Mouse (Mus musculus): ENCODE measurements around the gene Ell2. TPM values are rescaled to one million over a fixed set of nuclear protein-coding genes. Genes with fewer than 3 reads are reported as not detected.

Ell2 gene
- polyA plus RNA-seq (2014; fragmentation: Nextera tagmentation; extraction: Ambion mirVana), result 2.9 and 3.9 TPM in 2 replicates

DNA sequence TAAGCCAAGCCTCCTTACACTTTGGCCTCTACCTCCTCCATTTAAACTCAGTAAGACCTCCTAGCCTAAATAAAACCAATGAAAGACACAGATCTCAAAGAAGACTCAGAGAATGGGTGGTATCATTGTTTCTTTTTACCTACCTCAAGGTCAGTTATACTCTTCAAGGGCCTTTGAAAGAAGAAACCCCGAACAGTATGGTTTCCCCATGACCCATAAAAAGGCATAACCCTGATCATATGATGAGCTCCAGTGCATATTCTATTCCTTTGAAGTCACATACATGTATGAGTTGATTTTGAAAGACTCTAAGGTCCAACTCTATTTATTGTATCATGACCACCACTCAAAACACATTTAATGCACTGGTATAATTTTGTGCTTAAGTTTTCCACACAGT is at the start of gene Ell2:
Ell2 (plus strand) TSS at position 301 of the 400 bp plus-strand sequence.
- peak within 1 kb of the TSS; percentile 65 for H3K4me3 ChIP-seq (ENCODE audit: low read length)
- peak within 1 kb of the TSS; percentile 73 for H3K4me2 ChIP-seq (replicated peaks; ENCODE audit: low read depth, low read length)
- no peaks in the 10 kb centered on the region for H3K9me3 ChIP-seq (ENCODE audit: control insufficient read depth, low read length)
- peak within 1 kb of the TSS; percentile 34; the same call in 1 of the 2 replicates for H3K27ac ChIP-seq (ENCODE audit: low read depth, low read length)
- 93% methylated on average over 1 of the region's 1 CpGs for WGBS
- H3K9ac ChIP-seq (ENCODE audit: low read depth, low read length), result peak within 1 kb of the TSS; percentile 71
- ATAC-seq (ENCODE audit: low FRiP score, low TSS enrichment), result no peak
- H3K4me1 ChIP-seq (ENCODE audit: control insufficient read depth, insufficient read depth, low read length), result peaks cover 2% of the 10 kb centered on the region; the same call in 1 of the 2 replicates
- H3K36me3 ChIP-seq (ENCODE audit: control insufficient read depth, insufficient read depth, low read length), result no peaks in the 10 kb centered on the region
- H3K27me3 ChIP-seq (ENCODE audit: control insufficient read depth, insufficient read depth, low read length), result no peaks in the 10 kb centered on the region

DNA sequence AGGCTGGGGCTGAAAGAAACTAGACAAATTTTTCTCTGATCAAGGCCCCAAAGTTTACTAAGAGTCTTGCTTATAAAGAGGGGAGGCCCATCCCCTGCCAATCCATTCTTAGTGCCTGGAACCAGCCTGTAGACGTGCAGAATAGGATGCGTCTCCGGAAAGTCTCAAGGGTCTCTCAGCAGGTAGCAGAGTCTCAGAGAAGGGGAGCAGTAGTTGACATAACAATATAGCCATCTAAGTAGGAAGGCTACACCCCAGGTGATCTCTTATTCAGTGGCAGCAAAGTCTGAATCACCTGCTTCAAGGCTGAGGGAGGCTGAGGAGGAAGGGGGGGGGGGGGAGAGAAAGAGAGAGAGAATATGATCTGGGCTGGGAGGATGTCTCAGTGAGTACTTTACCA is 21.1 kb upstream of the Ell2 start:
- no peaks in the 10 kb centered on the region for H3K9me3 ChIP-seq (ENCODE audit: control insufficient read depth, low read length)
- 53% methylated on average over 3 of the region's 3 CpGs for WGBS
- H3K9ac ChIP-seq (ENCODE audit: low read depth, low read length), result no peak overlapping the region

GRCm38 (mm10) chr13:75686995-75687394 is 19.6 kb upstream of the Ell2 start:
- WGBS, result 90% methylated on average over 4 of the region's 4 CpGs
- Histone ChIP-seq H3K4me3 (ENCODE audit: low read length) (no peak overlapping the region), H3K27me3 (ENCODE audit: control insufficient read depth, insufficient read depth, low read length) (no peaks in the 10 kb centered on the region), H3K27ac (ENCODE audit: low read depth, low read length) (no peak overlapping the region), H3K4me1 (ENCODE audit: control insufficient read depth, insufficient read depth, low read length) (no peaks in the 10 kb centered on the region), H3K4me2 (replicated peaks; ENCODE audit: low read depth, low read length) (no peak overlapping the region), H3K9me3 (ENCODE audit: control insufficient read depth, low read length) (no peaks in the 10 kb centered on the region), H3K9ac (ENCODE audit: low read depth, low read length) (no peak overlapping the region), H3K36me3 (ENCODE audit: control insufficient read depth, insufficient read depth, low read length) (no peaks in the 10 kb centered on the region)
- no peak for ATAC-seq (ENCODE audit: low FRiP score, low TSS enrichment)

More for the DNA sequence above, 21.1 kb upstream of the Ell2 start:
- H3K4me2 ChIP-seq (replicated peaks; ENCODE audit: low read depth, low read length), result no peak overlapping the region
- H3K36me3 ChIP-seq (ENCODE audit: control insufficient read depth, insufficient read depth, low read length), result no peaks in the 10 kb centered on the region
- no peak overlapping the region for H3K27ac ChIP-seq (ENCODE audit: low read depth, low read length)
- H3K27me3 ChIP-seq (ENCODE audit: control insufficient read depth, insufficient read depth, low read length), result no peaks in the 10 kb centered on the region
- H3K4me3 ChIP-seq (ENCODE audit: low read length), result no peak overlapping the region
- no peaks in the 10 kb centered on the region for H3K4me1 ChIP-seq (ENCODE audit: control insufficient read depth, insufficient read depth, low read length)
- no peak for ATAC-seq (ENCODE audit: low FRiP score, low TSS enrichment)

DNA sequence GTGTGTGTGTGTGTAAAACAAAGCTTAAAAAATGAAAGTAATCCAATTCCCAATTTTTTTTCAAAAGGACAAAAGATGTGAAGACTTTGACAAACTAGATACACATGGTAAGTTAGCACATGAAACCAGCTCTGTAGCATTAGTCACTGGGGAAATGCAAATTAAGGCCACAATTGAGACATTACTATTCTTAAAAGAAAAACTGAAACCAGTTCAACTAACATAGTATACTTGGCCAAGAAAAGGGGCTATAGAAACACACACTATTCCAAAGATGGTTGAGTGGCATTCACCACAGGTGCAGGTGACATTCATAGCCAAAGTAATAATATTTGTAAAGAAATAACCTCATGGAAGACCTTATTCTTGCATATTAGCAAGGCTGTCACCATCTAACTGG is 14.9 kb upstream of the Ell2 start:
- H3K27ac ChIP-seq (ENCODE audit: low read depth, low read length), result no peak overlapping the region
- H3K36me3 ChIP-seq (ENCODE audit: control insufficient read depth, insufficient read depth, low read length), result no peaks in the 10 kb centered on the region
- no peak overlapping the region for H3K4me3 ChIP-seq (ENCODE audit: low read length)
- no peaks in the 10 kb centered on the region for H3K9me3 ChIP-seq (ENCODE audit: control insufficient read depth, low read length)
- no peaks in the 10 kb centered on the region for H3K4me1 ChIP-seq (ENCODE audit: control insufficient read depth, insufficient read depth, low read length)
- ATAC-seq (ENCODE audit: low FRiP score, low TSS enrichment), result no peak
- no peak overlapping the region for H3K4me2 ChIP-seq (replicated peaks; ENCODE audit: low read depth, low read length)
- H3K9ac ChIP-seq (ENCODE audit: low read depth, low read length), result no peak overlapping the region
- H3K27me3 ChIP-seq (ENCODE audit: control insufficient read depth, insufficient read depth, low read length), result no peaks in the 10 kb centered on the region

- Histone ChIP-seq H3K27me3 (ENCODE audit: control insufficient read depth, insufficient read depth, low read length) (no peaks in the 10 kb centered on the region), H3K4me3 (ENCODE audit: low read length) (no peak overlapping the region), H3K27ac (ENCODE audit: low read depth, low read length) (no peak overlapping the region), H3K36me3 (ENCODE audit: control insufficient read depth, insufficient read depth, low read length) (no peaks in the 10 kb centered on the region), H3K4me2 (replicated peaks; ENCODE audit: low read depth, low read length) (no peak overlapping the region), H3K9me3 (ENCODE audit: control insufficient read depth, low read length) (no peaks in the 10 kb centered on the region), H3K9ac (ENCODE audit: low read depth, low read length) (no peak overlapping the region), H3K4me1 (ENCODE audit: control insufficient read depth, insufficient read depth, low read length) (no peaks in the 10 kb centered on the region)
- ATAC-seq (ENCODE audit: low FRiP score, low TSS enrichment), result no peak
Observed at GRCm38 (mm10) chr13:75693081-75693480, 13.5 kb upstream of the Ell2 start.

GRCm38 (mm10) chr13:75702814-75703213 is 3.7 kb upstream of the Ell2 start:
- H3K4me1 ChIP-seq (ENCODE audit: control insufficient read depth, insufficient read depth, low read length), result no peaks in the 10 kb centered on the region
- no peaks in the 10 kb centered on the region for H3K36me3 ChIP-seq (ENCODE audit: control insufficient read depth, insufficient read depth, low read length)
- no peaks in the 10 kb centered on the region for H3K9me3 ChIP-seq (ENCODE audit: control insufficient read depth, low read length)
- no peak overlapping the region for H3K4me2 ChIP-seq (replicated peaks; ENCODE audit: low read depth, low read length)
- ATAC-seq (ENCODE audit: low FRiP score, low TSS enrichment), result no peak
- H3K27me3 ChIP-seq (ENCODE audit: control insufficient read depth, insufficient read depth, low read length), result no peaks in the 10 kb centered on the region
- 64% methylated on average over 5 of the region's 5 CpGs for WGBS
- H3K9ac ChIP-seq (ENCODE audit: low read depth, low read length), result no peak overlapping the region
- H3K4me3 ChIP-seq (ENCODE audit: low read length), result no peak overlapping the region
- H3K27ac ChIP-seq (ENCODE audit: low read depth, low read length), result no peak overlapping the region

DNA sequence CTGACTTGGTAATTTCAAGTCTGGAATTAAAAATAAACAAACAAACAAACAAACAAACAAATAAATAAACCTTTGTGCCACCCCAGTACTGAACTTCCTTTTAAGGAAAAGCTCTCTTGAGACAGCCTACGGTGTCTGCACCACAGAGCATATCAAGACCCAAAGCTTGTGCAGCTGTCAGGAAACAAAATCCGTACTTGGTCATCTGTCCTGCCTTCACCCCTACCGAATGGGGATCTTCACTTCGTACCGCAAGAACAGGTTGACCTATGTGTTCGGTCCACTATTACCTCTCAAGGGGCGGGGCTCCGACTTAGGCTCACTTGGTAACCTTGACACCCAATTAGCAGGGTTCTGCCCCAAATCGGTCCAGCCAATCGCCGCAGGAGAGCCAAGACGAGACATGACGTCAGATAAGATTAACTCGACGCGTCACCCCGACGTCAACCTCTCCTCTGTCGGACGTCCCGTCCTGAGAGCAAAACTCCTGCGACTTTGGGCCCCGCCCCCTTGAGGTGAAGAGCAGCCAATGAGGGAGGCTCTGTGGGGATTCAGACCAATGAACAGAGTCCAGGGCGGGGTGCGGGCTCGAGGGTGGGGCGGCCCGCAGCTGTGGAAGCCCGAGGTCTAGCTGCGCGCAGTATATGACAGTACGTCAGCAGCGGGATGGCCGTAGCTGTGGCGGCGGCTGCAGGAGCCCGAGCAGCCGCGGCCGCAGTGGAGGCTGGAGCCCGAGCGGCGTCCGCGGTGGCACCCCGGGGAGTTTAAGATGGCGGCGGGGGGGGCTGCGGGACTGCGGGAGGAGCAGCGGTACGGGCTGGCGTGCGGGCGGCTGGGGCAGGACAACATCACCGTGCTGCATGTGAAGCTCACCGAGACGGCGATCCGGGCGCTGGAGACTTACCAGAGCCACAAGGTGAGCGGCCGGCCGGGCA is 592 bp downstream of the Ell2 start:
- 7% methylated on average over 47 of the region's 64 CpGs for WGBS
- no peaks in the 10 kb centered on the region for H3K9me3 ChIP-seq (ENCODE audit: control insufficient read depth, low read length)
- H3K27me3 ChIP-seq (ENCODE audit: control insufficient read depth, insufficient read depth, low read length), result no peaks in the 10 kb centered on the region
- peak overlapping the region; percentile 65 for H3K4me3 ChIP-seq (ENCODE audit: low read length)
- H3K4me1 ChIP-seq (ENCODE audit: control insufficient read depth, insufficient read depth, low read length), result peaks cover 2% of the 10 kb centered on the region; the same call in 1 of the 2 replicates
- no peaks in the 10 kb centered on the region for H3K36me3 ChIP-seq (ENCODE audit: control insufficient read depth, insufficient read depth, low read length)
- ATAC-seq (ENCODE audit: low FRiP score, low TSS enrichment), result peak; percentile 100
- H3K4me2 ChIP-seq (replicated peaks; ENCODE audit: low read depth, low read length), result peak overlapping the region; percentile 73
- peak overlapping the region; percentile 71 for H3K9ac ChIP-seq (ENCODE audit: low read depth, low read length)
- peak overlapping the region; percentile 34; the same call in 1 of the 2 replicates for H3K27ac ChIP-seq (ENCODE audit: low read depth, low read length)

GRCm38 (mm10) chr13:75707821-75708636 is 1.5 kb downstream of the Ell2 start:
- Histone ChIP-seq H3K9me3 (ENCODE audit: control insufficient read depth, low read length) (no peaks in the 10 kb centered on the region), H3K4me2 (replicated peaks; ENCODE audit: low read depth, low read length) (peak overlapping the region; percentile 73), H3K36me3 (ENCODE audit: control insufficient read depth, insufficient read depth, low read length) (no peaks in the 10 kb centered on the region), H3K27me3 (ENCODE audit: control insufficient read depth, insufficient read depth, low read length) (no peaks in the 10 kb centered on the region), H3K4me1 (ENCODE audit: control insufficient read depth, insufficient read depth, low read length) (peaks cover 2% of the 10 kb centered on the region; the same call in 1 of the 2 replicates), H3K27ac (ENCODE audit: low read depth, low read length) (peak overlapping the region; percentile 34; the same call in 1 of the 2 replicates), H3K4me3 (ENCODE audit: low read length) (peak overlapping the region; percentile 65), H3K9ac (ENCODE audit: low read depth, low read length) (peak overlapping the region; percentile 71)
- under 1% methylated on average over 80 of the region's 83 CpGs for WGBS
- peak; percentile 75 for ATAC-seq (ENCODE audit: low FRiP score, low TSS enrichment)

All from kidney, embryonic 14.5 days (tissue).